Mouse (Mus musculus): ENCODE data around the gene Nr4a1. TPM values are rescaled to one million over a fixed set of nuclear protein-coding genes. Genes with fewer than 3 reads are reported as not detected.

The Nr4a1 gene
- polyA plus RNA-seq (2014; fragmentation: Illumina TruSeq; extraction: RNeasy Lipid Tissue Mini Kit (QIAGEN cat#74804); ENCODE audit: low read depth, low replicate concordance), result 1.5 TPM

DNA sequence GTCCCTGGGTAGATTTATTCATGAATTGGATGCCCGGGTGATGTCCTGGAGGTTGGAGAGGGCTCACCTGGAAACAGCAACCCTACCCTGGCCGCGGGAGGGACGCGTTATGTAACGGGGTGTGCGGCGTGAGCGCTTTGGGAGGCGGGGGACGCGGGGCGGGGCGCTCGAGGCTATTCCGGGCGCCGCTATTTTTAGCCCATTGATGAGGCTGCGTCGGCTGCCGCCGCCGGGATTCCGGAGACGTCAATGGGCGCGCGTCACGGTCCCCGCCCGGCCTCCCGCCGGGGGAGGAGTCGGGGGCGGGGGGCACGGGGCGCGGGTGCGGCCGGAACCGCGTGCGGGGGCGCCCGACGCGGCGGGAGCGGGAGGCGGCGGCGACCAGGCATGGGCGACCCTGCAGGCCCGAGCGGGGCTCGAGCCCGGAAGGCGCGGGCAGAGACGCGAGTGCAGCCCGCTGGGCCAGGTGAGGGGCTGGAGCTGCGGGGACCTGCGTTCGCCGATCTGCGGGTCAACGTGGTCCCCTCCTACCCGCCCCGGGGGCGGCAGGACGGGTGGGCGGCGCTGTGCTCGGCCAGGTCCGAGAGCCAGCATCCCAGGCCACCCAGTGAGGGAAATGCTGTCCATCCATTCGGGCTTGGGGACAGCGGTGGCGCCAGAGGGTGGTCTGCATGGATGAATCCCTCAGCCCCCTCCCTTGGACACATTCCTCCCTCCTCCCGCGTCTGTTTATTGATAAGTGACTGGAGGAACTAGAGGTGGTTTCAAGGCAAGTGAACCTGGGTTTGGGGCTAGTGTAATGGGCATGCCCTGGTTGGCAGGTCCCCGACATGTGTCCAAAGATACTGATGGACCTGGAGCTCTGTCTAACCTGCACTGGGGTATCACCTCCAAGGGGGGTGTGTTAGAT is at the start of gene Nr4a1:
Gene Nr4a1, plus strand, starts transcription at position 384 of the 910 bp plus-strand sequence.

GRCm38 (mm10) chr15:101224006-101224906 is 29.8 kb upstream of the Nr4a1 start, which contains the start of gene Grasp:
Grasp (plus strand) TSS chr15:101224188.

DNA sequence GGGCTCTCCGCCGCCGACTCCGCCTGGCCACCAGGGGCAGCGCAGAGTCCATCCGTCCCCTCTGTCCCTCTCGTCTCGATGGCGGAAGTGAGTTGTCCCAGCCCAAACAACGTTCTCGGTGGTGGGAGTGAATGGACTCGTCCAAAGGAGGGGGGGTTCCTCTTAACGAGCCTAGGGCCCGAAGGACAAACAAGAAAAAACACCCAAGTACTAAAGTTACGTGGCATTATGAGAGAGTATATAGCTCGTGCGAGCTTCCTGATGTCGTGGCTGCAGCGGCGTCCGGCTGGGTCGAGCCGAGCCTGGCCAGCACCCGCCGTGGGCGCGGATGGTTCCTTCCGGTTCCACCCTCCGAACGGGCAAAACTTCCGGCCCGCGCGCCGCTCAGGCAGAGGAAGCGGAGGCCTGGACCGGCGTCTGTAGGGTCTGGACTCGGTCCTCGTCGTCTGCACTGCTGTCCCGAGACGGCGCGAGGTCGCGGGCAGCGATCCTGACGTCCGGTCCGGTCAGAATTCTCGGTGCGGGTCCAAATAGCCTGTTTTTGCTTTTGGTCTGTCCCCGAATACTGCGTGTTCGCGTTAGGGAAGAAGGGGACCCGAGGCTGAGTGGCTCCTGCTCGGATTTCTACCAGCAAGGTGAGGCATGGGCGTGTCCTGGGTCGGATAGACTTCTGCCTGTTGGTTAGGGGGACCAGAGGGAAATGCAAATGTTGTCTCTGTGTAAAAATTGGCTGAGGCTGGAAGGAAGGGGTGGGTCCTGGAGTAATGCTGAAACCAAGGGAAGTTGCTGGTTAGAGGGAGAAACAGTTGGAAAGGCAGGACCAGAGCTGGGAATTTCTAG is 30.1 kb downstream of the Nr4a1 start, which contains the start of gene Atg101:
Gene Atg101, plus strand, starts transcription at position 362 of the 840 bp plus-strand sequence.

GRCm38 (mm10) chr15:101293025-101293621 is 39.1 kb downstream of the Nr4a1 start, which contains the start of gene 6030408B16Rik:
6030408B16Rik (plus strand) TSS chr15:101293212.

Other genes starting within 250 kb of the Nr4a1 start
- gene Gm47841, start 206.9 kb upstream of the Nr4a1 start, polyA plus RNA-seq (2014; fragmentation: Illumina TruSeq; extraction: RNeasy Lipid Tissue Mini Kit (QIAGEN cat#74804); ENCODE audit: low read depth, low replicate concordance), result not detected
- gene Fignl2, start 175.7 kb upstream of the Nr4a1 start, polyA plus RNA-seq (2014; fragmentation: Illumina TruSeq; extraction: RNeasy Lipid Tissue Mini Kit (QIAGEN cat#74804); ENCODE audit: low read depth, low replicate concordance), result 1.1 TPM
- gene Ankrd33, start 138.5 kb upstream of the Nr4a1 start, polyA plus RNA-seq (2014; fragmentation: Illumina TruSeq; extraction: RNeasy Lipid Tissue Mini Kit (QIAGEN cat#74804); ENCODE audit: low read depth, low replicate concordance), result not detected
- gene Acvrl1, start 125.7 kb upstream of the Nr4a1 start, polyA plus RNA-seq (2014; fragmentation: Illumina TruSeq; extraction: RNeasy Lipid Tissue Mini Kit (QIAGEN cat#74804); ENCODE audit: low read depth, low replicate concordance), result 0.97 TPM
- 13.8 TPM for gene Acvr1b, start 80.2 kb upstream of the Nr4a1 start, polyA plus RNA-seq (2014; fragmentation: Illumina TruSeq; extraction: RNeasy Lipid Tissue Mini Kit (QIAGEN cat#74804); ENCODE audit: low read depth, low replicate concordance)
- gene Grasp, start 30.1 kb upstream of the Nr4a1 start, polyA plus RNA-seq (2014; fragmentation: Illumina TruSeq; extraction: RNeasy Lipid Tissue Mini Kit (QIAGEN cat#74804); ENCODE audit: low read depth, low replicate concordance), result 0.28 TPM
- not detected for gene Atg101, start 30.0 kb downstream of the Nr4a1 start, polyA plus RNA-seq (2014; fragmentation: Illumina TruSeq; extraction: RNeasy Lipid Tissue Mini Kit (QIAGEN cat#74804); ENCODE audit: low read depth, low replicate concordance)
- gene 6030408B16Rik, start 38.9 kb downstream of the Nr4a1 start, polyA plus RNA-seq (2014; fragmentation: Illumina TruSeq; extraction: RNeasy Lipid Tissue Mini Kit (QIAGEN cat#74804); ENCODE audit: low read depth, low replicate concordance), result not detected
- 1.1 TPM for gene Krt80, start 115.9 kb downstream of the Nr4a1 start, polyA plus RNA-seq (2014; fragmentation: Illumina TruSeq; extraction: RNeasy Lipid Tissue Mini Kit (QIAGEN cat#74804); ENCODE audit: low read depth, low replicate concordance)
- gene Krt7, start 156.8 kb downstream of the Nr4a1 start, polyA plus RNA-seq (2014; fragmentation: Illumina TruSeq; extraction: RNeasy Lipid Tissue Mini Kit (QIAGEN cat#74804); ENCODE audit: low read depth, low replicate concordance), result 6.0 TPM
- not detected for gene Krt87, start 184.5 kb downstream of the Nr4a1 start, polyA plus RNA-seq (2014; fragmentation: Illumina TruSeq; extraction: RNeasy Lipid Tissue Mini Kit (QIAGEN cat#74804); ENCODE audit: low read depth, low replicate concordance)
- not detected for gene Krt88, start 193.5 kb downstream of the Nr4a1 start, polyA plus RNA-seq (2014; fragmentation: Illumina TruSeq; extraction: RNeasy Lipid Tissue Mini Kit (QIAGEN cat#74804); ENCODE audit: low read depth, low replicate concordance)
- not detected for gene Krt81, start 209.5 kb downstream of the Nr4a1 start, polyA plus RNA-seq (2014; fragmentation: Illumina TruSeq; extraction: RNeasy Lipid Tissue Mini Kit (QIAGEN cat#74804); ENCODE audit: low read depth, low replicate concordance)
- gene Krt86, start 219.2 kb downstream of the Nr4a1 start, polyA plus RNA-seq (2014; fragmentation: Illumina TruSeq; extraction: RNeasy Lipid Tissue Mini Kit (QIAGEN cat#74804); ENCODE audit: low read depth, low replicate concordance), result not detected
- not detected for gene Krt83, start 237.2 kb downstream of the Nr4a1 start, polyA plus RNA-seq (2014; fragmentation: Illumina TruSeq; extraction: RNeasy Lipid Tissue Mini Kit (QIAGEN cat#74804); ENCODE audit: low read depth, low replicate concordance)

Measured in kidney, adult 10 weeks (tissue).